ENCODE assay signal across 24 mouse cellular contexts in the genomic region with DNA sequence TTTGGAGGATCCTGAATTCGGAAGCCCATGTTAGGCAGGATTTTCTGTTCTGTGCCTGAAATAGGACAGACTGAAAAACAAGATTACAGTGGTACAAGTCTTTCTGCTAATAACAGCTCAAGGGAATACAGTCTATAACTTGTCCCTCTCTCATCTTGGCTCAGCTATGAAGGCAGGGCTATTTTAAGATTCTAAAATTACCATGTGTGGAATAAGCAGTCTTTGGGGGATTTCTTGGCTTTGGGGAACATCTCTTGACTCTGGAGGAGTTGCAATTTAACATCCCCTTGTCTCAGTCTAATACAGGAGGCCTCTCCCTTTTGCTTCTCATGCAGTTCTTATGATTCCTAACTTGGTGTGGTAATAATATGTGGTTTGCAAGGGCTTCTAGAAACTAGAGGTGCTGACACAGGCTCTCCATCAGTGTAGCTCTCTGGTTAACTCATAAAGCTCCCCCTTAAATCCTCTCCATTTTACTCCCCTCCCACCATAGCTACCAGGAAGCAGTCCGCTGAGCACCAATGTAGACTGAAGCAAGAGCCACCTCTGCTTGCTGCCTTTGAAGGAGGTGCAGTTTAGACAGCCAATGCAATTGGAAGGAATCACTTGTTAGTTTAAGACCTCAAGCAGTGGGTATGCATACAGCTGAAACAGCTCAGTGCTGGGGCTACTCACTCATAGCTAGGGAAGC.
DNase-seq lines count a peak whose midpoint lies in the region; ATAC-seq and TF ChIP-seq lines count a peak whose summit lies in the region.
"Had no signal": no experiment of that assay in that cellular context is flagged by ENCODE, and none has a peak within 500 bp of the region (broad histone marks: within the 10 kb centered on the region; RNA-seq: fewer than 3 reads in every experiment).

No protein-coding gene starts in this region.

- H3K27ac ChIP-seq in forebrain, postnatal 0 days (ENCODE audit: low read depth, low read length), result no peak overlapping the region
- H3K27ac ChIP-seq in forebrain, embryonic 14.5 days (ENCODE audit: low read depth, low read length), result no peak overlapping the region
- no peak overlapping the region for H3K27ac ChIP-seq in midbrain, embryonic 11.5 days (ENCODE audit: low read depth, low read length)
- no peak overlapping the region; the same call in 1 of the 2 replicates for H3K27ac ChIP-seq in midbrain, embryonic 16.5 days (ENCODE audit: low read length)
- peak overlapping the region; percentile 39; the same call in 1 of the 2 replicates for H3K27ac ChIP-seq in embryonic facial prominence, embryonic 15.5 days (replicated peaks)
- peak overlapping the region; percentile 44; the same call in 1 of the 2 replicates for H3K27ac ChIP-seq in stomach, embryonic 15.5 days
- H3K27ac ChIP-seq: hindbrain, embryonic 15.5 days; kidney, postnatal 0 days had no signal

- H3K36me3 ChIP-seq in forebrain, postnatal 0 days (ENCODE audit: insufficient read depth), result no peaks in the 10 kb centered on the region
- no peaks in the 10 kb centered on the region for H3K36me3 ChIP-seq in forebrain, embryonic 14.5 days (ENCODE audit: control insufficient read depth, insufficient read depth, low read length)
- no peaks in the 10 kb centered on the region for H3K36me3 ChIP-seq in midbrain, embryonic 11.5 days (ENCODE audit: control insufficient read depth, insufficient read depth, low read length)
- no peaks in the 10 kb centered on the region for H3K36me3 ChIP-seq in midbrain, embryonic 16.5 days (ENCODE audit: control insufficient read depth, insufficient read depth, low read length)
- no peaks in the 10 kb centered on the region for H3K36me3 ChIP-seq in embryonic facial prominence, embryonic 15.5 days
- H3K36me3 ChIP-seq in stomach, embryonic 15.5 days, result no peaks in the 10 kb centered on the region
- H3K36me3 ChIP-seq: forebrain, embryonic 12.5 days; G1E; heart, embryonic 12.5 days; hindbrain, embryonic 15.5 days had no signal

- ATAC-seq in forebrain, postnatal 0 days, result peak; percentile 34; the same call in 1 of the 2 replicates
- ATAC-seq in forebrain, embryonic 14.5 days, result no peak
- no peak for ATAC-seq in midbrain, embryonic 11.5 days (ENCODE audit: low FRiP score)
- ATAC-seq in midbrain, embryonic 16.5 days, result no peak
- ATAC-seq in embryonic facial prominence, embryonic 15.5 days (ENCODE audit: insufficient number of reproducible peaks, low FRiP score, low TSS enrichment, low read depth), result peak; percentile 72; the same call in 1 of the 2 replicates
- ATAC-seq in stomach, embryonic 15.5 days (ENCODE audit: insufficient read depth, low FRiP score, low read depth), result no peak
- ATAC-seq: activated CD4-positive, CD25-positive, alpha-beta regulatory T cell, adult 4 months; intestine, embryonic 16.5 days had no signal

- peaks cover 12% of the 10 kb centered on the region; the same call in 1 of the 2 replicates for H3K4me1 ChIP-seq in forebrain, postnatal 0 days (ENCODE audit: insufficient read depth)
- peaks cover 13% of the 10 kb centered on the region; the same call in 1 of the 2 replicates for H3K4me1 ChIP-seq in forebrain, embryonic 14.5 days (ENCODE audit: control insufficient read depth, insufficient read depth, low read length)
- no peaks in the 10 kb centered on the region for H3K4me1 ChIP-seq in midbrain, embryonic 11.5 days (ENCODE audit: control insufficient read depth, insufficient read depth, low read length)
- H3K4me1 ChIP-seq in midbrain, embryonic 16.5 days (ENCODE audit: control insufficient read depth, insufficient read depth, low read length), result peaks cover 13% of the 10 kb centered on the region
- peaks cover 12% of the 10 kb centered on the region; the same call in 1 of the 2 replicates for H3K4me1 ChIP-seq in embryonic facial prominence, embryonic 15.5 days
- H3K4me1 ChIP-seq in stomach, embryonic 15.5 days, result no peaks in the 10 kb centered on the region

- H3K9me3 ChIP-seq in forebrain, postnatal 0 days (ENCODE audit: low read length), result no peaks in the 10 kb centered on the region
- H3K9me3 ChIP-seq in forebrain, embryonic 14.5 days (replicated peaks; ENCODE audit: control insufficient read depth, low read length), result no peaks in the 10 kb centered on the region
- H3K9me3 ChIP-seq in midbrain, embryonic 11.5 days (ENCODE audit: control insufficient read depth, low read length), result no peaks in the 10 kb centered on the region
- no peaks in the 10 kb centered on the region for H3K9me3 ChIP-seq in midbrain, embryonic 16.5 days (replicated peaks; ENCODE audit: control insufficient read depth, low read length, poor library complexity, severe bottlenecking)
- H3K9me3 ChIP-seq in embryonic facial prominence, embryonic 15.5 days (replicated peaks), result no peaks in the 10 kb centered on the region
- no peaks in the 10 kb centered on the region for H3K9me3 ChIP-seq in stomach, embryonic 15.5 days
- H3K9me3 ChIP-seq: forebrain, embryonic 12.5 days; G1E; heart, embryonic 12.5 days; hindbrain, embryonic 15.5 days had no signal

- no peak overlapping the region for H3K9ac ChIP-seq in forebrain, postnatal 0 days
- H3K9ac ChIP-seq in forebrain, embryonic 14.5 days (ENCODE audit: low read length), result no peak overlapping the region
- no peak overlapping the region for H3K9ac ChIP-seq in midbrain, embryonic 11.5 days (ENCODE audit: low read length)
- no peak overlapping the region for H3K9ac ChIP-seq in midbrain, embryonic 16.5 days (ENCODE audit: low read depth, low read length)
- no peak overlapping the region for H3K9ac ChIP-seq in embryonic facial prominence, embryonic 15.5 days
- no peak overlapping the region for H3K9ac ChIP-seq in stomach, embryonic 15.5 days
- H3K9ac ChIP-seq: forebrain, embryonic 12.5 days; heart, embryonic 12.5 days; hindbrain, embryonic 15.5 days had no signal

- no peaks in the 10 kb centered on the region for H3K27me3 ChIP-seq in forebrain, postnatal 0 days (ENCODE audit: insufficient read depth, low read length)
- H3K27me3 ChIP-seq in forebrain, embryonic 14.5 days (replicated peaks; ENCODE audit: control insufficient read depth, insufficient read depth, low read length), result no peaks in the 10 kb centered on the region
- H3K27me3 ChIP-seq in midbrain, embryonic 11.5 days (ENCODE audit: control insufficient read depth, insufficient read depth, low read length), result no peaks in the 10 kb centered on the region
- no peaks in the 10 kb centered on the region for H3K27me3 ChIP-seq in midbrain, embryonic 16.5 days (ENCODE audit: control insufficient read depth, insufficient read depth, low read depth, low read length)
- H3K27me3 ChIP-seq in embryonic facial prominence, embryonic 15.5 days, result no peaks in the 10 kb centered on the region
- H3K27me3 ChIP-seq in stomach, embryonic 15.5 days (replicated peaks), result no peaks in the 10 kb centered on the region
- H3K27me3 ChIP-seq: forebrain, embryonic 12.5 days; heart, embryonic 12.5 days; hindbrain, embryonic 15.5 days had no signal

- 76% methylated on average over 2 of the region's 2 CpGs for WGBS in forebrain, postnatal 0 days
- 80% methylated on average over 2 of the region's 2 CpGs for WGBS in forebrain, embryonic 14.5 days
- WGBS in midbrain, embryonic 11.5 days, result 88% methylated on average over 2 of the region's 2 CpGs
- 74% methylated on average over 2 of the region's 2 CpGs for WGBS in midbrain, embryonic 16.5 days
- 69% methylated on average over 2 of the region's 2 CpGs for WGBS in embryonic facial prominence, embryonic 15.5 days
- 90% methylated on average over 2 of the region's 2 CpGs for WGBS in stomach, embryonic 15.5 days

- no peak for DNase-seq in forebrain, postnatal 0 days
- no peak for DNase-seq in forebrain, embryonic 14.5 days (ENCODE audit: low spot score)
- peak; percentile 53 for DNase-seq in midbrain, embryonic 11.5 days (ENCODE audit: low spot score, missing footprints)
- DNase-seq in frontal cortex, postnatal 25 days (ENCODE audit: low spot score in 2 of 2), result no peak
- DNase-seq in spleen, postnatal 4 days (ENCODE audit: low spot score in 2 of 2), result no peak
- DNase-seq: adrenal gland, postnatal 10 days; cerebellum, adult 11 months; cerebellum, postnatal 14 days; embryo, embryonic 11 days; gastrocnemius, adult 2 months; heart, postnatal 36 days; lung, adult 18-20 months; lung, postnatal 14 days; right cerebral cortex, adult 18-20 months had no signal

- H3K4me2 ChIP-seq in forebrain, postnatal 0 days (ENCODE audit: low read depth), result no peak overlapping the region
- H3K4me2 ChIP-seq in forebrain, embryonic 14.5 days (ENCODE audit: low read length), result no peak overlapping the region
- H3K4me2 ChIP-seq in midbrain, embryonic 11.5 days, result no peak overlapping the region
- H3K4me2 ChIP-seq in midbrain, embryonic 16.5 days (ENCODE audit: low read length), result no peak overlapping the region
- H3K4me2 ChIP-seq in embryonic facial prominence, embryonic 15.5 days (replicated peaks), result no peak overlapping the region
- H3K4me2 ChIP-seq in stomach, embryonic 15.5 days, result no peak overlapping the region
- H3K4me2 ChIP-seq: forebrain, embryonic 12.5 days; heart, embryonic 12.5 days; hindbrain, embryonic 15.5 days had no signal

- no peak for TF ChIP-seq CTCF in forebrain, postnatal 0 days (IDR thresholded peaks at IDR 0.05; ENCODE audit: low read depth)

- no peak overlapping the region for H3K4me3 ChIP-seq in forebrain, postnatal 0 days (ENCODE audit: low read depth, low read length)
- H3K4me3 ChIP-seq in forebrain, embryonic 14.5 days (ENCODE audit: low read depth, low read length), result no peak overlapping the region
- H3K4me3 ChIP-seq in midbrain, embryonic 11.5 days (ENCODE audit: low read depth, low read length), result no peak overlapping the region
- H3K4me3 ChIP-seq in midbrain, embryonic 16.5 days (ENCODE audit: low read depth, low read length), result no peak overlapping the region
- no peak overlapping the region for H3K4me3 ChIP-seq in embryonic facial prominence, embryonic 15.5 days (replicated peaks)
- H3K4me3 ChIP-seq in stomach, embryonic 15.5 days (replicated peaks), result no peak overlapping the region
- H3K4me3 ChIP-seq: forebrain, embryonic 12.5 days; gastrocnemius, adult 2 months; heart, embryonic 12.5 days; hindbrain, embryonic 15.5 days had no signal

Comparison
In these comparisons a context has a peak if more than half of its experiments do, and no peak if none do; other contexts are left out.
1. ATAC-seq: peak in forebrain, postnatal 0 days (single experiment) and embryonic facial prominence, embryonic 15.5 days (single experiment); none in forebrain, embryonic 14.5 days (single experiment), midbrain, embryonic 11.5 days (single experiment), midbrain, embryonic 16.5 days (single experiment) and stomach, embryonic 15.5 days (single experiment).
2. H3K27ac ChIP-seq: peak in embryonic facial prominence, embryonic 15.5 days (single experiment) and stomach, embryonic 15.5 days (single experiment); none in forebrain, postnatal 0 days (single experiment), forebrain, embryonic 14.5 days (single experiment), midbrain, embryonic 11.5 days (single experiment) and midbrain, embryonic 16.5 days (single experiment).